Mouse (Mus musculus) spleen, embryonic (tissue): ENCODE measurements around the gene Atp6v0a4.

ENCODE experiments used
- CTCF ChIA-PET: fragments of 350-600 bp; sonication (Branson Sonifier 250); formaldehyde crosslinking; loops from one replicate; lab custom pipeline; 2022; lab: Charles Lee

Gene Atp6v0a4

DNA sequence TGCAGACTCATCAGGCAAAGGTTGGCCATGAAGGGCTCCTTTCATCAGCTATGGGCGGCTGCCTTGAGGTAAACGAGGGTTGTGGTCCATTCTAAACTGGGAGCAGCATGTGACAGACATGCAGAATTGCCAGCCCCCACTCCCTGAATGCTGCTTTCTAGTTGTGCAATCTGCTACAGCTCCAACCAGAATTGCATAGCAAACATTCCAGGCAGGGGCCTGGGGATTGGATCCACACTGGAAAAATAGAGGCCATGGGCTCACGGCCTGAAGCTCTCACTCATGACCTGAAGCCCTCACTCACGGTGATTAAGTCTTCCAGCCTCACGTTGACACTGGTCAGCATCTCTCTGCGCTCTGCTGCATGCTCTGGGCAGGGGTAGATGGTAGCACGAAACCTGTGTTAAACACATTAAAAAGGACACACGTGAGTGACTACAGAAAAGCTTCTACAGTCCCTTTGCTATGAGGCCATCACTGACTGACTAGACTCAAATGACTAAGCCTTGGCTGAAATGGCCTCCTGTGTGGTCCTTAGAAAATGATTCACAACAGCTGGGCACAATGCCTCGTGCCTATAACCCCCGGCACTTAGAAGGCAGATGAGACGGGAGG lies 42.6 kb downstream of the Atp6v0a4 start:
- CTCF ChIA-PET, result no interaction called here

DNA sequence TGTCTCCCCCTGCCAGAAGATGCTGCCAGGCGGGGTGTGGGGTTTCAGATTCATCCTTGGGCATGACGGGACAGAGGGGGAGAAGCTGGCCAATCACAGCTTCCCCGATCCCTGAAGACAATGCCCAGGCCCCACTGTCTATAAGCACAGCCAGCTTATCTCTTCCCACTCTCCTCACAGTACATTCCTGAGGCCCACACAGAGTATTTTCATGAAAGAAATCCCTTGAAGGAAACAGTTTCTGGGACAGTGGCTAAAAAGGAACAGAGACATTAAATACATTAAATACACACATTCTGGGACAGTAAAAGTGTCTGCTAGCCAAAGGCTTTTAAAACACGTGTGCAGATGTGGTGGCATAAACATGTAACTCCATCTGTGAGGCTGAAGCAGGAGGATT lies 44.0 kb downstream of the Atp6v0a4 start:
- CTCF ChIA-PET, result no interaction called here

DNA sequence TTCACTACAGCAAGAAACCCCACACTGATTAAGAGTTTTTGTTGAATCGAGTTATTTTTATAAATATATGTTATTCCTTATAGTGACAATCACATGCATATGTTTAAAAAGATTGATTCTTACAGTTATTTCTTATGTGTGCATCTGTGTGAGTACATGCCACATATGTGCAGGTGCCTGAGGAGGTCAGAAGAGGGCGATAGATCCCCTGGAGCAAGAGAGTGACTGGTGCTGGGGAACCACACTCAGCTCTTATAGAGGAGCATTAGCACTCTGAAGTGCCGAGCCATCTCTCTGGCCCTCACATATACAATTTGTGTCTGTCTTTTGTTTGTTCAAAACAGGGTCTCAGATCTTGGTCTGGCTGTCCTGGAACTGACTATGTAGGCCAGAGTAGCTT lies 50.8 kb downstream of the Atp6v0a4 start:
- CTCF ChIA-PET, result no interaction called here

DNA sequence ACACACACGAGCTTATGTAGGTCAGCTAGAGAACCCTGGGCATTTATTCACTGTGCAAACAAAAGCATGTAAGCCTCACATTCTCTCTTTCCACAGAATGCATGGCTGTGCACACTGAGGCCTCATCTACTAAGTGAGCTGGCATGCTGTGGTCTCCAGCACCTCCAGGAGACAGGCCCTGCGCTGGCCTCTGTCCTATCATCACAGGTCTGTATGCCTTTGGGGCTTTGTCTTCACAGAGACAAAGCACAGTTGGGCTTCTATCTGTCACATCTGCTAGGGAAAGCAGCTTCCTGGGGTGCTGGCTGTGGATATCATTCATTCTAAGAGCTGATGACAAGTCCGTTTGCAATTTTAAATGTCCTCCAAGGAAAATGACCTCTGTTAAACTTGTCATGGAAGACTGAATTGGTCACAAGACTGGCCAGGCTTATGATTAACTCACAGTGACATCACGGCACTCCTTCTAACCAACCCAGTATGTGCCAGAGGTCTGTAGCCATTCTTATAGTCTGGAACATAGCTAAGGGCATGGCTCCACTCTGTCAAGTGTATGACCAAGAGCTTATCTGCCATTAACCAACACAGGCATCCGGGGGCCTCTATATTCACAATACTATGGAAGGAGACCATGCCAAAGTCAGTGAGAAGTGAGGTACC lies 52.1 kb downstream of the Atp6v0a4 start:
- CTCF ChIA-PET, result interaction anchor here (0.6 kb wide), 1 partner anchor 37 kb away, joined by 16 read pairs; no protein-coding TSS in a partner anchor

DNA sequence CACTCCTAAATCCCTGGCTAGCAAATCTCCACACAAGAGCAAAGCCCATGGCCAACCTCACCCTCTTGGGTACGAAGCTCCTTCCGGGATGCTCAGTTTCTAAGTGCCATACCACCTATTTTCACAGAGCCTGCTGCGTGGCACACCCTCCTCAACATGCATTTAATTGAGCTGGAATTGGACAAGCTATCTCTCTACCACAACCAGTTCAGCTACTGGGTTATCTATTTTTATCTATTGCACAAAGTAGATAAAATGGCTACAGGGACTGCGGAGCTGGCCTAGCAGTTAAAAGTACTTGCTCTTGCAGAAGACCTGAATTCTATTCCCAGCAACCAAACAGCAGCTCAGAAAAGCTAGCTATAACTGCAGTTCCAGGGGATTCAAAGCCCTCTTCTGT lies 53.1 kb downstream of the Atp6v0a4 start:
- CTCF ChIA-PET, result no interaction called here

DNA sequence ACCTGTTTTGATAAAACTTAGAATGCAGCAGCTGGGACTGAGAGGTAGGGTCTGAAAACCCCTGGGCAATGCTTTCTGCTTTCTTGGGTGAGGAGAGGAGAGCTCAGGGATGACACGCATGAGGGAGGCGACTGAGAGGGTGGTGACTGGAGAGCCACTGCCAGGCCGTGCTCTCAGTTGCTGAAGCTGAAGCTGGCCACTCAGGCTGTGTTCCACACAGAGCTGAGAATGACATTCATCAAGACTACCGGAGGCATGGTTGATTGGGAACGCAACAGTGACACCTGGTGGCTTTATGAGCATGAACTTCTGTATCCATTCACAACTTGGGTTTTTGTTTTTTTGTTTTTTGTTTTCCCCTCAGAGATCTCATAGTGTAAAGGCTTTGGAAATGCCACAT lies 58.2 kb downstream of the Atp6v0a4 start:
- CTCF ChIA-PET, result interaction anchor here (0.7 to 1.1 kb wide), 5 partner anchors 11 to 476 kb away, joined by 3 to 4 read pairs (median 3); no protein-coding TSS in a partner anchor

DNA sequence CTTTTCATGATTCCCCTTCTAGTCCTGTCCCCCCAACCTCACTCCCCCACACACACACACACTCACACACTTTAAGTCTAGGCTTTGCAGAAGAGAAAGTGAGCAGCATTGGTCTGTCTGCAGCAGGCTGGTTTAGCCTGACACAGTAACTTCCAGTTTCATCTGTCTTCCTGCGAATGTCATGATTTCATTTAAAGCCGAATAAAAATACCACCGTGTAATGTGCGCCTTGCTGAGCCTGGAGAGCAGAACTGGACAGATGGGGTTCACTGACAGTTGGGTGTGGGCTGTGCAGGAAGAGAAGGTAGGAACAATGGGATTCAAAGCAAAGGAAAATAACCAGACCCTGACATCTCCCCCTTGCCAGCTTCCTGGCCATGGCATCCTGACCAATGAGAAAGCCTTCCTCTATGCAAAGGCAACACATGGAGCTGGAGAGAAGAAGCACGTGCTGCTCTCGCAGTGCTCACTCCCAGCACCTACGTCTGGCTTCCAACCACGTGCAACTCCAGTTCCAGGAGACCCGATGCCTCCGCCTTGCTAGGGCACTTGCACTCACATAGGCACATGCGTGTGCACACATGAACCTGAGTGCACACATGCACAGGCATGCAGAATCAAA lies 58.8 kb downstream of the Atp6v0a4 start:
- CTCF ChIA-PET, result interaction anchor here (0.7 to 1.1 kb wide), 5 partner anchors 11 to 475 kb away, joined by 3 to 4 read pairs (median 3); no protein-coding TSS in a partner anchor

DNA sequence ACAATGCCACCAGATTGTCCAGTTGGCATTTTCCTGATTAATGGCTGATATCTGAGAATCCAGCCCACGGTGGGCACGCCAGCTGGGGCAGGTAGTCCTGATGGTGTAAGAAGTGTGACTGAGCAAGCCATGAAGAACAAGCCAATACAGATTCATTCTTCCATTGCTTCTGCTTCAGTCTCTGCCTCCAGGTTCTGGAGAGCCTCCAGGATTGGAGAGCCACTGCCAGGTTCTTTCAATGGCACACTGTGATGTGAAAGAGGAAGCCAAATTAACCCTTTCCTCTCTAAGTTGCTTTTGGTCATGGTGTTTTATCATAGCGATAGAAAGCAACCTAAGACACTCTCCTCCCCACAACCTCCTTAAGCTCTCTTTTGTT lies 59.3 kb downstream of the Atp6v0a4 start:
- CTCF ChIA-PET, result interaction anchor here (0.9 to 1.1 kb wide), 4 partner anchors 57 to 475 kb away, joined by 3 to 4 read pairs (median 3); no protein-coding TSS in a partner anchor

DNA sequence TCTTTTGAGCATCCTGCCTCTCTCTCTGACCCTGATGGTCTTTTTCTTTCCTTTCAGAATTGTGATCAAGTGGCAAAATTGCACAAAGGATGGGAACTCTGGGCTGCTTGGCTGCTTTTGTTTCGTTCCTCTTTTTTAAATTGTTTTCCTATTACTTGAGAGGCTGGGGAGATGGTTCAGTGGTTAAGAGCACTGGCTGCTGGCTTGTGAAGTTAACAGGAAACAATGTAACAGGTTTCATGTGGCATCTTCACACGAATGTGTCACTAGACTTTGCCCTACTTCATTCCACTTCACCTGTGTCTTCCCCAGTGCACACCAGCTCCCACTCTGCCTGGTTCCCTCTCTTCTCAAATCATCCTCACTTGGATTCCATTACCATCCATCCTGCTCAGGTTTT lies 59.8 kb downstream of the Atp6v0a4 start:
- CTCF ChIA-PET, result interaction anchor here (0.9 kb wide), 1 partner anchor 474 kb away, joined by 3 read pairs; no protein-coding TSS in a partner anchor

DNA sequence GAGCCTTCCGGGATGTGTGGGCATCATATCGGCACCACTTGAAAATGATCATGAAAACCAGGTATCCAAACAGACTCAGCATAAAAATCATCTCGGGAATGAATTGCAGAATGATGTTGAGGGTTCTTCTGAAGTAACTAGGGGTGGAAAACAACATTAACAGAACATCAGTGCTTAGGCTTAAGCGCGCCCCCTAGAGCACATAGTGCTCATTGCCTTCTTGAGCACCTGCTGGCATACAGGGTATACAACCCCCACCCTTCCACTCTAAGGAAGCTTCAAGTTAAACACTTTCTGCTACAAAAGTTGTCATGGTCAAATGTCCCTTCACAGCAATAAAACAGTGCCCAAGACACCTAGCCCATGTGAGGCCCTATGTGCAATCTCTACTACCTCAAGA lies 65.6 kb downstream of the Atp6v0a4 start:
- CTCF ChIA-PET, result no interaction called here

DNA sequence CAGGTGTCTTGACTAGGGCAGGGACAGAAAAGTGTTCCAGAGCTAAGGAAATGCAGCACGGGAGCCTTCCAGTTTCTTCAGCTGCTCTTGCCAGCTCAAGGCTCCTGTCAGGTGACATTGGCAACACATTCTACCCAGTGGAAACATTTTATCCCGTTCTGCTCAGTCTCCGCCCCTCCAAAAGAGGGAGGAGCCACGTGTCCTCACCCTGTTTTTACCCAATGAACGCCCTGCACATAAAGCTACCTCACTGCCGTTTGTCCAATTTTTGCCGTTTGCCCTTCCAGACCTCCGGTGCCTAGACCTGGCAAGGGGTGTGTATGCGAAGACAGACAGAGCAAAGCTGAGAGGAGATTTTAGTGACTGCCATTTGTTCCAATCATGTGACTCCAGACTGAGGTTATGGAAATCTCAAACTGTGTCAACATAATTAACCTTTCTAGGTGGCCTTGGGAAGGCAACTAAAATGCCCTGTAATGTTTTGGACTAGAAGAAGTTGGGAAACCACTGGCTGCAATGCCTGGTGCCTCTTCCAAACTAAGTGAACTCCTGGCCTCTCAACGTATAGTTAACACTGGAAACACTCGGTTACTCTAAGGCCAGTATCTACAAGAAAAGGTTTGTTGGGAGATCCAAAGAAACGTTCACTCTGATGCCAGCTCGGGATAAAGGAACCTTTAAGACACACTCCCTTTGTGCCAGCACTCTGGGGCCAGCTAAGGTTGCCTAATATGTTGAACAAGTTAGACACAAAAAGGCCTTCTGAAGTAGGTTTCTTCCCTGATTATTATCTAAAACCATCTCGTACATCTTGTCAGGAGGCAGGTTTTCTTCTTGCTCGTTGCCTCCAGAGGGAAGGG lies 68.7 kb downstream of the Atp6v0a4 start:
- CTCF ChIA-PET, result interaction anchor here (0.6 to 2.0 kb wide), 2 partner anchors 10 to 461 kb away, joined by 3 to 4 read pairs; no protein-coding TSS in a partner anchor

DNA sequence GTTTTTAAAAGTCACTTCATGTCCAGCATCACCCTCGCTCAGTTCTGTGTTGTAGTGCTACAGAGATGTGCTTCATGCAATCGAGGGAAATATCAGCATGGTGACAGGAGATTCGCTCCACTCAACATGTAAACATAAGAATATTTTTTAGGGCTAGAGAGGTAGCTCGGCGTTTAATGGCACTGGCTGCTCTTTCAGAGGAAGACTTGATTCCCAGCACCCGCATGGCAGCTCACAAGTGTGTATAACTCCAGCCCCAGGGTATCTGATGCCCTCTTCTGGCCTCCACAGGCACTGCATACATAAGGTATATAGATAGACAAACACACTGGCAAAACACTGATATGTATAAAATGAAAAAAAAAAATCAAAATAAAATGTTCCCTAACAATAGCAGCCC lies 74.8 kb downstream of the Atp6v0a4 start:
- CTCF ChIA-PET, result interaction anchor here (0.6 to 0.7 kb wide), 3 partner anchors 41 to 1157 kb away, joined by 3 to 4 read pairs (median 3); partner anchors contain the start of gene Kdm7a

DNA sequence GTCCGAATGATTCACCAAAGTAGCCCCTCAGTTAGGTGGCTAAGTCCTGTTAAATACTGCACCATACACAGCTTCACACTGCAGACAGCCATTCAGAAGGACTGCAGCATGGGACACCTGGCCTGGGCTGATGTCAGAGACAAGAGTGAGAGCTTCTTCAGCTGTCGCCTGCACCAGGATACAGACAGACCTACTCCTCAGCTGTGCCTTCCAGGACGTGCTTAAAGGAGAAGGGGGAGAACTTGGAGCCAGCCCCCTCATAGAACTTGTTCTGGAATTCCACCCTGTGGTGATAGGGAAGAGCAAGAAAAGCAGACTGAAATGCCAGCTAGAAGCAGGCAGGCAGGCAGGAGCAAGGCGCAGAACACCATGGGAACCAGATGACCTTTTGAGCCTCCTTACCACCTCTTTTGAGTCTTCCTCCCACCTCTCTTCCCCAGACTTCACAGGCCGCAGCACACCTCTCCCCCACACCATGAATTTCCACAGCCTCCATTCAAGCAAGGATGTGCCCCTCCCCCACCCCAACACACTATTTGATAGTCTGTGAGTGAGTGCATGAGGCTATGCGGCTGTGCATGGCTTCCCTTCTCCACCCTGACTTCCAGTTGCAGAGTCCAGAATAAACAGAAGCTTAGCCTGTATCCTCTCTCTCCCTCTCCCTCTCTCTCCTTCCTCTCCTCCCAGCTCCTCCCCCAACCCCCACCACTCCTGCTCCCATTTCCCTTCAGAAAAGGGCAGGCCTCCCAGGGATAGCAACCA lies 75.4 kb downstream of the Atp6v0a4 start:
- CTCF ChIA-PET, result interaction anchor here (0.5 to 0.7 kb wide), 3 partner anchors 42 to 1158 kb away, joined by 3 to 4 read pairs (median 3); partner anchors contain the start of gene Kdm7a

DNA sequence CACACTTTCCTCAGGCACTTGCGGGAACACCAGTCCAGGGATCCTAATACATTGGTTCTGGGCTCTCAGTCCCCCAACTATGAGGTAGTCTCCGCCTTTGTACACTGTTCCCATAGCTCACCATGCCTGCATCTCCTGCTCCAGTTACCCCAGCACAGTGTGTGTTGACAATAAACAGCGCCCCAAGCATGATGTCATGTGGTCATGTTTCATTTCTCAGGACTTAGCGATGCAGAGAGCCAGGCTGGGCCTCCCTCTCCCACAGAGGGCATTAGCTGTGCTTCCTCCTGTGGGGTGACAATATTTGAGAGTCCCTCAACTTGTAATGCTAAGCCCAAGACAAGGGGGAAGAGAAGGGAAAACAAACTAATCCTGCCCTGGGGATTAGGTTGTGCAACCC lies 76.4 kb downstream of the Atp6v0a4 start:
- CTCF ChIA-PET, result interaction anchor here (0.5 kb wide), 1 partner anchor 459 kb away, joined by 3 read pairs; no protein-coding TSS in a partner anchor

DNA sequence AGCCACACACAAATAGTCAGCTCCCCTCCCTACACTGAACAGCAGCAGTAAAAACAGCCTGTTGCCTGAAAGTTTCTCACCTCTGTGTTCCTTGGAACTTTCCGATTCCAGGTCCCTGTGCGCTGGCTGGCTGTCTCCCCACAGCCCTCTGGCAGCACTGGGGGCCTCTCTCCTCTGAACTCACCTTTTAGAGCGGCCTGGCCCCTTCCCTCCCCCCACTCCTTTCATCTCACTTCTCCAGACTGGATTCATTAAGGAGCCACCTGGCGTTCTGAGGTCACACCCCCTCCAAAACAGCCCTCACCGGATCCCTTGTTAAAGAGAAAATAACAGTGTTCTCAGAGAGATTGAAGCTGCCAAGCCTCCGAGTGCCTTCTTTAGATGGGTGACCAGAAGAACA lies 77.5 kb downstream of the Atp6v0a4 start, which contains the start of gene Svopl:
TSS of gene Svopl (minus strand) at position 159 of the 400 bp plus-strand sequence.
- CTCF ChIA-PET, result no interaction called here

DNA sequence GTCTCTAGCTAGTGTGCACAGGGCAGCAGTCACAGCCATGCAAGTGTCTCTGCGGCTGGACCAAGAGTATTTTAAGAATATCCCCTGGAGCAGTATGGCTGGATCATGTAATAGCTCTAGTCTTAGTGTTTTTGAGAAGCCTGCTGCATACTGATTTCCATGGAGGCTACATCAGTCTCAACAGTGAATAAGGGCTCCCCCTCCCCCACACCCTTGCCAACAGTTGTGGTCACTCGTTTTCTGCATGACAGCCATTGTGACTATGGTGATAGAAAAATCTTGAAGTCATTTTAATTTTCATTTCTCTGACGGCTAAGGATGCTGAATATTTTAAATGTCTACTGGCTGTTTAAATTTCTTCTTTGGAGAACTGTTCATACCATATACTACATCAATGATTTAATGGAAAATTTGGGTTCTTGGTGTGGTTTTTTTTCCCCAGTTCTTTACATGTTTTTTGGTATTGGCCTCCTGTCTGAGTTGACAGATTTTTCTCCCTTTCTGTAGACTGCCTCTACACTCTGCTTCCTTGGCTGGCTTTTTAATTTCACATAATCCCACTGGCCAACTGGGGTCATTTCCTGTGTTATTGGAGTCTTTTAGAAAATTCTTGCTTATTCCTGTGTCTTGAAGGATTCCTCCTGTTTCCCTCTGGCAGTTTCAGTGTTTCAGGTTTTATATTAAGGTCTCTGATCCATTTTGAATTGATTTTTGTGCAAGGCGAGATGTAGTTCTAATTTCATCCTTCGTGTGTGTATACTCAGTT lies 91.4 kb downstream of the Atp6v0a4 start:
- CTCF ChIA-PET, result no interaction called here

DNA sequence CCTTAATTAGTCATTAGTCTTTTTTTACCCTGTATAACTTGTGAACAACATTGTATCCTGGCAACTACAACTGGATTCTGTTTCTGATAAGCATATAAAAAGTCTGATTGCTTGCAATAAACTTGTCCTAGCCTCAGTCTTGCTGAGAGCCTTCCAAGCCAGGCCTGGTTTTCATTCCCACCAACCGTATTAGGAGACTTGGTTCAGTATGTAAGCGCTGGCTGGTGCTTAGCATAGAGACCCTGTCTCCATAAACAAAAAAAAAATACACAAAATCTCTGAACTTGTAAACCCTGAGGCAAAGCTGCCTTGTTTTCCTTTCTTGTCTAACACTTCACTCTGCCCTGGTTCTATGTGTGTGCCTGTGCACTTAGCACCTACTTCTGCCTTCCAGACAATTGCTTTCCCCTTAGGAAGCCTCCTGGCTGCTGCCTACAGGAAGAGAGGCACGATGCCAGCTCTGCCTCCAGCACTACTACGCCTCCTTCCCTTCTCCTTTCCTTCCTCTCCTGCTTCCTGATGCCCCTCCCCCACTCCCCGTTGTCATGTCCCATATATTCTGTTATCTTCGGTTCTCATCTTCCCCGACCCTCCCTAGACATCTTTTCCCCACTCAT lies 92.4 kb downstream of the Atp6v0a4 start:
- CTCF ChIA-PET, result no interaction called here

DNA sequence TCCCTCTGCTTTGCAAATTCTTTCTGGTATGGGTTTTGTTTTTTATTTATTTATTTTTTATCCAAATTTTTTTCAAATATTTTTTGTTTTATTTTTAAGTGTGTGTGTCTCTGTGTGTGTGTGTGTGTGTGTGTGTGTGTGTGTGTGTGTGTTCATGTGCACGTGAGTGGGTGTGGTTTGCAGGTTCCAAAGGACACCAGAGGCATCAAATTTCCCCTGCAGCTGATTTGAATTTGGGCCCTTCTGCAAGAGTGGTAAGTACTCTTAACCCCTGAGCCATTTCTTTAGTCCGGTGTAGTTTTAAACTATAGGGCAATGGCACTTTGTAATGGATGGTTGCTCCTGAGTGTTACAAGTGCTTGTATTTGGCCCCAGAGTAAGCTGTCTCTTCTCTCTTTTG lies 96.2 kb downstream of the Atp6v0a4 start:
- CTCF ChIA-PET, result no interaction called here

DNA sequence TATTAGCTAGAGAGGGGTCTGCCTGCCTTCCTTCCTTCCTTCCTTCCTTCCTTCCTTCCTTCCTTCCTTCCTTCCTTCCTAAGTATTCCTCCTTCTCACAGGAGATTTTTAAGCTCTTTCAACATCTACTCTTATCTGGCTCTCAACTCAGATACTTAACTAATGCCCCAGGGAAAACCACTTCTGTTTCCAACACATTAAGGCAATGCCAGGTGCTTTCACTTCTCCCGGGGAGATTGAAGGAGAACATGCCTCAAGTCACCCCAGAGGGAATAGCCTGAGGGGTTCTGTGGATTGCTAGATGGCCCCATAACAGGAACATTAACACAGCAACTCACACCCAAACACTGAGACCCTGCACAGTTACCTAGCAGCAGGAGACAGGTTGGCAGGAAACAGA lies 96.6 kb downstream of the Atp6v0a4 start:
- CTCF ChIA-PET, result no interaction called here
